Mouse (Mus musculus) embryonic fibroblast, embryonic 13.5 days (primary cell): ENCODE results near the gene Olfr301.

Source experiments
- CTCF ChIP-seq: IDR thresholded peaks from 2 replicates; pipeline ENCODE4 v1.5.1; 2011; ENCODE audit warnings: mild to moderate bottlenecking, control low read depth, low read length, moderate library complexity, borderline replicate concordance; ENCODE audit not compliant: insufficient read depth
- POLR2A ChIP-seq: IDR thresholded peaks from 2 replicates; pipeline ENCODE4 v1.6.1; 2011; ENCODE audit warnings: low read depth, mild to moderate bottlenecking, control low read depth, low read length, moderate library complexity

GRCm38 (mm10) chr7:86385769-86386168 lies 17.9 kb upstream of the Olfr301 start:
- TF ChIP-seq POLR2A (no peak), CTCF (no peak)
